Mouse (Mus musculus) brain, embryonic 14.5 days (tissue): ENCODE measurements around the gene Gm498.

Source experiments
- CTCF ChIP-seq: fragments of 200-500 bp; IDR thresholded peaks from 2 replicates; pipeline ENCODE4 v1.5.1; 2012; ENCODE audit warnings: inconsistent platforms, mild to moderate bottlenecking, moderate library complexity, borderline replicate concordance; ENCODE audit not compliant: insufficient read depth, insufficient read length; ENCODE audit errors: extremely low read depth
- POLR2A ChIP-seq: fragments of 200-500 bp; IDR thresholded peaks from 2 replicates; pipeline ENCODE4 v1.6.1; 2012; ENCODE audit warnings: mild to moderate bottlenecking, inconsistent platforms, borderline replicate concordance; ENCODE audit not compliant: poor library complexity, insufficient read depth, insufficient read length, severe bottlenecking; ENCODE audit errors: extremely low read depth

DNA sequence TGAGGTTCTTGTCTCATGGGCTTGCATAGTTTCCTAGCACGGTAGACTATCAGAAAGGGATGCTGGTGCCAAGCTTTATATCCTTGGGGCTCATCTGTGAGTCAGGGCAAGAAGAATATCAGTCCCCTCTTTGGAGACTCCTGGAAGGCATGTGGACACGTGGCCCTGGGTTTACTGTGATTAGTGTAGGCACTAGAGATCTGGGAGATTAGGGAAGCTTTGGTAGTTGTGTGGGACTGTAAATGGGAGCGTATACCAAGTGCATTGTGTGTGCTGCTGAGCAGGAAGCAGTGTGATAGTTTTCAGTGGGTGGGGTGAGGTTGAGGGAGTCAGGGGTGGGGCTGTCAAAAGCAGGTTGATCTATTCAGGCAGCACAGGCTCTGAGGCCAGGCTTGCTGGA lies 31.7 kb upstream of the Gm498 start:
- TF ChIP-seq POLR2A (no peak), CTCF (no peak)
